Mouse (Mus musculus): ENCODE data around the gene Ccr9.

DNA sequence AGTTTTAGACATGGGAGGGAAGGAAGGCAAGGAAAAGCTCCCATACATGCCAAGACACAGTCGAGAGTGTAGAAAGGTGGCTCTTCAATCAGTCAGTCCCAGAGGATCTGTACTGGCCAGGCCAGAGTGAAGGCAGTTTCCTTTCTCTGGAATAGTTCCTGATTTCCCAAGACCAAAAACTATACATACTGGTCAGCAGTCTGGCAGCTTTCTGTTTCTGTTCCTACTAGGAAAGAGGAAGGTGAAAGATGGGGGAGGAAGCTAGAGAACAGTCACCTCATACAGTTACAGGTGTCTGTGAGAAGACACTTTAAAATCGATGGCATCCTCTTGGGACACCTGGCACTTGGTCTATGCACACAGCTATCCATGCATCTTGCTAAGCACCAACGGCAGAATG is 137.2 kb downstream of the Ccr9 start:
- no peak for TF ChIP-seq CTCF (conservative IDR thresholded peaks at IDR 0.05; ENCODE audit: insufficient read depth, insufficient read length, low read depth, low read length)
- TF ChIP-seq POLR2A (IDR thresholded peaks at IDR 0.05; ENCODE audit: low read depth, low read length): no peak

Data from kidney, adult 2 months (tissue).